In the genomic region with DNA sequence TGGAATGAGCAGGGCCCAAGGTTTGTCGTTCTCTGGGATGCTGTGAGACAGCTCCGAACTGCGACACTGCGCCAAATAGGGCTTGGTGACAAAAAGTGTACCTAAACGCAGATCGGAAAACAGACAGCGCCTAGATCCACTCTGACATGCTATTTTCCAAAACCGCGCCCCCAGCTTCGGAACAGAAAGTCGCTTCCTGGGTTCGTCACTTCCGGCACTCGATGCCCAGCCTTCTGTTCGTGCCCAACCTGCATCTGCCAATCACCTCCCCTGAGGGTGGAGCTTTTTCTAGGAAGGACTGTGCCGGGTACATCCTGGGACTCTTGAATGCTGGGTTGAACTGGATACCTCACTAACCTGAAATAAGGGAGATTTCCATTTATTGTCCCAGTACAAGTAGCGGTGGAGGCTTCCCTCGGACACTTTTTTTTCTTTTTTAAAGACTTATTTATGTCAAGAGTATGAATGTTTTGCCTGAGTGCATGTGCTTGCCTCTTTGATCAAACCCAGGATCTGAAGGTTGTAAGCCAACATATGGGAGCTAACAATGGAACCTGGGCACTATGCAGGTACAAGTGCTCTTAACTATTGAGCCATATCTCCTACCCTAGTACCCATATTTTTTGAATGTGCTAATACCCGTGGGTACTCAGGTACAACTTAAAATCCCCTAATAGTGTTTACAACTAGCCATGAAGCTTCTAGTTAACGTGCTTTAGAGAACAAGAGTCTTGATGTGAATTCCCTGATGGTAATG, we compare ENCODE assay signal across 8 mouse cellular contexts. TPM values are rescaled to one million over a fixed set of nuclear protein-coding genes. Genes with fewer than 3 reads are reported as not detected.
A peak's percentile ranks its signal among the peaks of the same experiment; 100 is the strongest.
DNase-seq lines count a peak whose midpoint lies in the region; ATAC-seq and TF ChIP-seq lines count a peak whose summit lies in the region.

TSS of gene Arl5b (plus strand) at position 279 of the 757 bp plus-strand sequence.

- H3K4me1 ChIP-seq in cortical plate, adult 2 months (ENCODE audit: control insufficient read depth, insufficient read depth, low read length) = no peaks in the 10 kb centered on the region
- peaks cover 4% of the 10 kb centered on the region; the same call in 1 of the 2 replicates for H3K4me1 ChIP-seq in hindbrain, postnatal 0 days (ENCODE audit: insufficient read depth, low read length)

- H3K79me2 ChIP-seq in macrophage (ENCODE audit: inconsistent target) = no peaks in the 10 kb centered on the region

- intact Hi-C loops in gastrocnemius, adult 2 months (cut with DNase I) = no loop called here
- intact Hi-C loops in left cerebral cortex, adult 2 months (cut with DNase I) = loop anchor here (10.0 kb wide), 1 partner anchor 304 kb away; no protein-coding TSS in a partner anchor

- peak within 1 kb of the TSS; percentile 64 for H3K9ac ChIP-seq in hindbrain, postnatal 0 days (replicated peaks; ENCODE audit: low read length)

- no peaks in the 10 kb centered on the region for H3K36me3 ChIP-seq in hindbrain, postnatal 0 days (ENCODE audit: insufficient read depth, low read length)
- H3K36me3 ChIP-seq in macrophage (ENCODE audit: inconsistent target) = no peaks in the 10 kb centered on the region

- TF ChIP-seq CTCF in cortical plate, adult 2 months (IDR thresholded peaks at IDR 0.05; ENCODE audit: extremely low read depth, insufficient read depth, low read length) = no peak
- peak; percentile 17; the same call in 1 of the 2 replicates for TF ChIP-seq CTCF in gastrocnemius, adult 2 months (IDR thresholded peaks at IDR 0.05)
- TF ChIP-seq CTCF in hindbrain, postnatal 0 days (IDR thresholded peaks at IDR 0.05; ENCODE audit: low read depth) = peak; percentile 38; the same call in 1 of the 2 replicates
- TF ChIP-seq CTCF in left cerebral cortex, adult 2 months (IDR thresholded peaks at IDR 0.05) = peak; percentile 5

- TF ChIP-seq POLR2A in cortical plate, adult 2 months (IDR thresholded peaks at IDR 0.05; ENCODE audit: extremely low read depth, insufficient read depth, low read length) = peak; percentile 62

- peak within 1 kb of the TSS; percentile 71 for H3K4me3 ChIP-seq in cortical plate, adult 2 months (ENCODE audit: insufficient read depth, low read length)
- peak within 1 kb of the TSS; percentile 94 for H3K4me3 ChIP-seq in gastrocnemius, adult 2 months
- H3K4me3 ChIP-seq in hindbrain, postnatal 0 days (ENCODE audit: low read length) = peak within 1 kb of the TSS; percentile 72
- H3K4me3 ChIP-seq in left cerebral cortex, adult 2 months = peak within 1 kb of the TSS; percentile 62
- peak within 1 kb of the TSS; percentile 86 for H3K4me3 ChIP-seq in macrophage (ENCODE audit: inconsistent target)

- H3K9me3 ChIP-seq in hindbrain, postnatal 0 days (ENCODE audit: low read length) = no peaks in the 10 kb centered on the region

- H3K27me3 ChIP-seq in hindbrain, postnatal 0 days (ENCODE audit: insufficient read depth, low read length) = no peaks in the 10 kb centered on the region

- H3K4me2 ChIP-seq in hindbrain, postnatal 0 days (ENCODE audit: low read depth, low read length) = peak within 1 kb of the TSS; percentile 79

- no peak within 1 kb of the TSS for H3K27ac ChIP-seq in cortical plate, adult 2 months (ENCODE audit: insufficient read depth, low read length)
- H3K27ac ChIP-seq in gastrocnemius, adult 2 months = peak within 1 kb of the TSS; percentile 90
- H3K27ac ChIP-seq in hindbrain, postnatal 0 days = peak within 1 kb of the TSS; percentile 36; the same call in 1 of the 2 replicates
- H3K27ac ChIP-seq in left cerebral cortex, adult 2 months = peak within 1 kb of the TSS; percentile 83
- H3K27ac ChIP-seq in macrophage = peak within 1 kb of the TSS; percentile 28

- peak; percentile 97 for DNase-seq in adipocyte (ENCODE audit: low spot score)
- DNase-seq in gastrocnemius, adult 2 months = peak; percentile 96
- DNase-seq in hindbrain, postnatal 0 days (ENCODE audit: low spot score) = peak; percentile 98
- DNase-seq in left cerebral cortex, adult 2 months (ENCODE audit: extremely low spot score in 1 of 2, low spot score in 2 of 2) = peak; percentile 91 to 93
- peak; percentile 76 for DNase-seq in retina, postnatal 7 days (ENCODE audit: low read depth, low spot score)
- DNase-seq in urinary bladder, adult 18-20 months (ENCODE audit: low spot score in 2 of 2) = peak; percentile 70 to 91

- peak; percentile 99 for ATAC-seq in hindbrain, postnatal 0 days

- whole genome bisulfite sequencing in hindbrain, postnatal 0 days = 8% methylated on average over 20 of the region's 20 CpGs
- 9% methylated on average over 20 of the region's 20 CpGs for WGBS in macrophage (ENCODE audit: missing documents)

RNA-seq across cellular contexts. Expression of gene Arl5b, which starts in this region (rescaled TPM):
- 21.0 and 24.4 TPM in 2 replicates for polyA plus RNA-seq in cortical plate, adult 2 months (2012; rRNA removed)
- 10 to 100 TPM; 14.6 to 22.1 TPM for total RNA-seq in gastrocnemius, adult 2 months (2021)
- total RNA-seq in hindbrain, postnatal 0 days (2014; rRNA removed) = 35.8 and 43.1 TPM in 2 replicates
- polyA plus RNA-seq in hindbrain, postnatal 0 days (2015; fragmentation: Nextera tagmentation; extraction: Ambion mirVana) = 17.0 and 17.7 TPM in 2 replicates
- total RNA-seq in left cerebral cortex, adult 2 months (2021) = 10 to 100 TPM; 23.5 to 37.7 TPM
- 100 to 1,000 TPM in 5 of 26 experiments, 10 to 100 TPM in 21; 18.7 to 280 (median 38.0) TPM for total RNA-seq in macrophage (2018; cell fraction: chromatin; rRNA removed)
- 10 to 100 TPM in 18 of 26 experiments, 1 to 10 TPM in 8; 4.8 to 83.5 (median 12.6) TPM for total RNA-seq in macrophage (2018; cell fraction: cytosol; rRNA removed)
- total RNA-seq in macrophage (2018; cell fraction: nucleus; rRNA removed) = 100 to 1,000 TPM in 5 of 26 experiments, 10 to 100 TPM in 21; 15.1 to 236 (median 42.2) TPM
- polyA plus RNA-seq in macrophage (2018) = 5.1 to 6.7 TPM (median 5.2 TPM) in 3 replicates
